23 mouse cellular contexts compared by ENCODE assay signal in the genomic region with DNA sequence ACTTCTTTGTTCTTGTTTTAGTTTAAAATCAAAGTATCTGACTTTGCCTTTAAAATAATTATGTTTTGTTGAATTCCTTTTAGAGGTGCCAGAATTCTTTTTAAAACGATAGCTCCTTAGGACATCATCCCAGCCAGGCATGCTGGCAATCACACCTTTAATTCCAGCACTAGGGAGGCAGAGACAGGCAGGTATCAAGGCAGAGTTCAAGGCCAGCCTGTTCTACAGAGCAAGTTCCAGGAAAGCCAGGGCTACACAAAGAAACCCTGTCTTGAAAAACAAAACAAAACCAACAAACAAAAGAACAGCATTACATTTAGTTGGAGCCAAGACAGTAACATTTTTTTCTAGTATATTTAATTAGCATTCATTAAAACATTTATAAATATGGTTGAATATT. TPM values are rescaled to one million over a fixed set of nuclear protein-coding genes. Genes with fewer than 3 reads are reported as not detected.
"Had no signal": no experiment of that assay in that cellular context is flagged by ENCODE, and none has a peak within 500 bp of the region (broad histone marks: within the 10 kb centered on the region; RNA-seq: fewer than 3 reads in every experiment).

No protein-coding gene starts in this region.

- H3K27me3 ChIP-seq: liver, embryonic 15.5 days; midbrain, embryonic 12.5 days; midbrain, embryonic 15.5 days; neural tube, embryonic 12.5 days had no signal

- H3K4me2 ChIP-seq: liver, embryonic 15.5 days; lung, embryonic 14.5 days; midbrain, embryonic 12.5 days; midbrain, embryonic 15.5 days; neural tube, embryonic 12.5 days had no signal

- H3K4me1 ChIP-seq: liver, embryonic 15.5 days; midbrain, embryonic 10.5 days; midbrain, embryonic 12.5 days; midbrain, embryonic 15.5 days; neural tube, embryonic 12.5 days had no signal

- DNase-seq: lung, adult 18-20 months; lung, embryonic 14.5 days; lung, postnatal 10 days; lung, postnatal 4 days; right cerebral cortex, postnatal 14 days; right cerebral cortex, postnatal 4 days; spleen, adult 18-20 months; thymus, adult 18-20 months; thymus, postnatal 14 days; thymus, postnatal 36 days had no signal

- H3K4me3 ChIP-seq: liver, embryonic 15.5 days; midbrain, embryonic 10.5 days; midbrain, embryonic 12.5 days; midbrain, embryonic 15.5 days; neural tube, embryonic 12.5 days had no signal

- ATAC-seq: midbrain, embryonic 15.5 days had no signal

- H3K27ac ChIP-seq: liver, embryonic 15.5 days; midbrain, embryonic 10.5 days; midbrain, embryonic 12.5 days; midbrain, embryonic 15.5 days; neural tube, embryonic 12.5 days had no signal

- H3K9ac ChIP-seq: liver, embryonic 15.5 days; lung, embryonic 14.5 days; midbrain, embryonic 12.5 days; midbrain, embryonic 15.5 days; neural tube, embryonic 12.5 days had no signal

- H3K36me3 ChIP-seq: liver, embryonic 15.5 days; midbrain, embryonic 10.5 days; midbrain, embryonic 12.5 days; midbrain, embryonic 15.5 days; neural tube, embryonic 12.5 days had no signal

- H3K9me3 ChIP-seq: liver, embryonic 15.5 days; midbrain, embryonic 10.5 days; midbrain, embryonic 12.5 days; midbrain, embryonic 15.5 days; neural tube, embryonic 12.5 days had no signal

RNA-seq across cellular contexts. Expression of a gene that starts 20.6 kb away (rescaled TPM):
- total RNA-seq: megakaryocyte, adult 5-6 weeks; megakaryocyte-erythroid progenitor cell, adult 5-6 weeks; midbrain, postnatal 0 days; monocyte, adult 5-6 weeks had no signal
- polyA plus RNA-seq: lung, embryonic 14.5 days; midbrain, embryonic 12.5 days; midbrain, embryonic 15.5 days; midbrain, postnatal 0 days; neural tube, embryonic 12.5 days; neural tube, embryonic 14.5 days; small intestine, adult 2 months; stomach, embryonic 14.5 days; stomach, embryonic 16.5 days had no signal

RNA-seq across cellular contexts. Expression of a gene that starts 48.4 kb away (rescaled TPM):
- total RNA-seq: monocyte, adult 5-6 weeks had no signal
